7 mouse cellular contexts compared by ENCODE assay signal in the genomic region with DNA sequence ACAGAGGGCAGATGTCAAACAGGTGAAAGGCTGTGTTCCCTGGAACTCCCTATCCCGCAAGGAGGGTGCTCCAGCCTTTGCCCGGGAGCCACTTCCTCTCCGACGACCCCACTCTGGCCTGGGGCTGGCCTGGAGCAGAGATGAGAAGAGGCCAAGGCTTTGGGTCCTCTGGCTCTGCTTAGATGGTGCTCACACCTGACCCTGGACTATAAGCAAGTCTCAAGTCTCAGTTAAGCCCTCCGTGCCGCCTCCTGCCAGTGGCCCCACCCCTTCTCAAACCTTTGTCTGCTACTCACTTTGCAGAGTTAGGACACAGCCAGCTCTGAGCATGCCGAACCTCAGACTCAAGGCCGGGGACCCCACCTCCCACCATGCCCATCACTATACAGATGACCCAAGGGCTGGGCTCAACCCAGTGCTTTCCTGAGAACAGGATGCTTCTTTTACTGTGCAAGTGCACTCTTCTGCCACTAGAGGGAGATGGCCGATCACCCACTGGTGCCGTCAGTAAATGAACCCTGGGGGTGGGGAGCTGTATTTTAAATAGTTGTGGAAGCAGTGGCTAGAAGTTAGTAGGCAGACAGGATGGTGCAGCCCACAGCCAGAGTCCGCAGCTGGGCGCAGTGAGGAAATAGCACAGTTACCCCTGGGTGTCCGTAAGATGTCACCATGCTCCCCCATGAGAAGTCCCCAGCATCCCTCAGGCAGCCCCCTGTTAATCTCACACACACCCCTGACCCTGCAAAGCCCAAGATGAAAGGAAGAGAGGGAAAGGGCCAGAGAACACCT. TPM values are rescaled to one million over a fixed set of nuclear protein-coding genes. Genes with fewer than 3 reads are reported as not detected.
DNase-seq lines count a peak whose midpoint lies in the region; ATAC-seq and TF ChIP-seq lines count a peak whose summit lies in the region.

No protein-coding gene starts in this region.

- peak; percentile 72 for DNase-seq in adrenal gland, postnatal 14 days
- DNase-seq in kidney, postnatal 25 days, result peak; percentile 38 to 45
- DNase-seq in lung, adult 2 months, result peak; percentile 21

- H3K27me3 ChIP-seq in E14TG2a.4 (ENCODE audit: insufficient read depth, low read length), result peaks cover 11% of the 10 kb centered on the region
- H3K27me3 ChIP-seq in embryonic facial prominence, embryonic 12.5 days, result no peaks in the 10 kb centered on the region
- H3K27me3 ChIP-seq in heart, embryonic 15.5 days, result no peaks in the 10 kb centered on the region

- TF ChIP-seq CTCF in E14TG2a.4 (conservative IDR thresholded peaks at IDR 0.05; ENCODE audit: low read length), result peak; percentile 93
- peak; percentile 85 for TF ChIP-seq CTCF in lung, adult 2 months (IDR thresholded peaks at IDR 0.05; ENCODE audit: insufficient read depth, low read length)

- no peak overlapping the region for H3K4me3 ChIP-seq in E14TG2a.4 (replicated peaks; ENCODE audit: low read length)
- H3K4me3 ChIP-seq in embryonic facial prominence, embryonic 12.5 days, result no peak overlapping the region
- H3K4me3 ChIP-seq in heart, embryonic 15.5 days, result no peak overlapping the region
- no peak overlapping the region for H3K4me3 ChIP-seq in lung, adult 2 months (replicated peaks; ENCODE audit: extremely low read depth, low read depth, low read length)

- H3K4me2 ChIP-seq in embryonic facial prominence, embryonic 12.5 days (replicated peaks), result no peak overlapping the region
- H3K4me2 ChIP-seq in heart, embryonic 15.5 days, result no peak overlapping the region

- no peaks in the 10 kb centered on the region for H3K9me3 ChIP-seq in E14TG2a.4 (ENCODE audit: low read length)
- no peaks in the 10 kb centered on the region for H3K9me3 ChIP-seq in embryonic facial prominence, embryonic 12.5 days
- no peaks in the 10 kb centered on the region for H3K9me3 ChIP-seq in heart, embryonic 15.5 days (replicated peaks)

- peak; percentile 83 for ATAC-seq in embryonic facial prominence, embryonic 12.5 days (ENCODE audit: insufficient number of reproducible peaks, insufficient read depth, low FRiP score, low TSS enrichment)
- peak; percentile 60 for ATAC-seq in heart, embryonic 15.5 days (replicated peaks; ENCODE audit: insufficient number of reproducible peaks, insufficient read depth, low FRiP score, low read depth)
- ATAC-seq in neutrophil, adult 5-6 weeks (ENCODE audit: extremely low read depth, insufficient number of reproducible peaks, low FRiP score, poor library complexity, severe bottlenecking), result peak; percentile 67

- H3K36me3 ChIP-seq in E14TG2a.4 (ENCODE audit: insufficient read depth, low read length), result peaks cover 17% of the 10 kb centered on the region; the same call in 1 of the 2 replicates
- peaks cover 35% of the 10 kb centered on the region for H3K36me3 ChIP-seq in embryonic facial prominence, embryonic 12.5 days
- peaks cover 33% of the 10 kb centered on the region for H3K36me3 ChIP-seq in heart, embryonic 15.5 days

- no peak overlapping the region for H3K27ac ChIP-seq in embryonic facial prominence, embryonic 12.5 days
- H3K27ac ChIP-seq in heart, embryonic 15.5 days, result no peak overlapping the region

- WGBS in embryonic facial prominence, embryonic 12.5 days, result 49% methylated on average over 13 of the region's 13 CpGs
- WGBS in heart, embryonic 15.5 days, result 49% methylated on average over 13 of the region's 13 CpGs
- 47% methylated on average over 13 of the region's 13 CpGs for WGBS in lung, adult 2 months

- H3K4me1 ChIP-seq in E14TG2a.4 (replicated peaks; ENCODE audit: low read depth, low read length), result peaks cover 22% of the 10 kb centered on the region
- H3K4me1 ChIP-seq in embryonic facial prominence, embryonic 12.5 days, result peaks cover 6% of the 10 kb centered on the region; the same call in 1 of the 2 replicates
- peaks cover 3% of the 10 kb centered on the region for H3K4me1 ChIP-seq in heart, embryonic 15.5 days (replicated peaks)
- H3K4me1 ChIP-seq in lung, adult 2 months (ENCODE audit: control insufficient read depth, insufficient read depth, low read length), result no peaks in the 10 kb centered on the region

- TF ChIP-seq POLR2A in lung, adult 2 months (IDR thresholded peaks at IDR 0.05; ENCODE audit: borderline replicate concordance, extremely low read depth, low read depth, low read length), result no peak

- no peak overlapping the region for H3K9ac ChIP-seq in embryonic facial prominence, embryonic 12.5 days
- H3K9ac ChIP-seq in heart, embryonic 15.5 days, result no peak overlapping the region

RNA-seq across cellular contexts. Expression of a gene that starts 7.1 kb away (rescaled TPM):
- total RNA-seq in adrenal gland, postnatal 14 days (2021), result not detected in 2 replicates
- not detected in 2 replicates for polyA plus RNA-seq in embryonic facial prominence, embryonic 12.5 days (2016; fragmentation: Nextera tagmentation; extraction: Ambion mirVana)
- polyA plus RNA-seq in heart, embryonic 15.5 days (2015; fragmentation: Nextera tagmentation; extraction: Ambion mirVana), result not detected in 2 replicates
- not detected in 2 replicates for polyA plus RNA-seq in lung, adult 2 months (2012; rRNA removed)
- not detected in 2 replicates for total RNA-seq in neutrophil, adult 5-6 weeks (2017)

RNA-seq across cellular contexts. Expression of a gene that starts 13.1 kb away (rescaled TPM):
- total RNA-seq in adrenal gland, postnatal 14 days (2021), result 63.6 and 68.8 TPM in 2 replicates
- polyA plus RNA-seq in embryonic facial prominence, embryonic 12.5 days (2016; fragmentation: Nextera tagmentation; extraction: Ambion mirVana), result 130 and 142 TPM in 2 replicates
- 100 and 145 TPM in 2 replicates for polyA plus RNA-seq in heart, embryonic 15.5 days (2015; fragmentation: Nextera tagmentation; extraction: Ambion mirVana)
- 22.4 and 22.9 TPM in 2 replicates for polyA plus RNA-seq in lung, adult 2 months (2012; rRNA removed)
- 41.3 and 60.4 TPM in 2 replicates for total RNA-seq in neutrophil, adult 5-6 weeks (2017)

RNA-seq across cellular contexts. Expression of a gene that starts 22.0 kb away (rescaled TPM):
- not detected in 2 replicates for total RNA-seq in adrenal gland, postnatal 14 days (2021)
- polyA plus RNA-seq in embryonic facial prominence, embryonic 12.5 days (2016; fragmentation: Nextera tagmentation; extraction: Ambion mirVana), result 0.48 and 0.51 TPM in 2 replicates
- polyA plus RNA-seq in heart, embryonic 15.5 days (2015; fragmentation: Nextera tagmentation; extraction: Ambion mirVana), result 0.66 and 1.0 TPM in 2 replicates
- 12.5 and 17.5 TPM in 2 replicates for polyA plus RNA-seq in lung, adult 2 months (2012; rRNA removed)
- total RNA-seq in neutrophil, adult 5-6 weeks (2017), result not detected in 2 replicates

RNA-seq across cellular contexts. Expression of a gene that starts 45.1 kb away (rescaled TPM):
- not detected in 2 replicates for total RNA-seq in adrenal gland, postnatal 14 days (2021)
- polyA plus RNA-seq in embryonic facial prominence, embryonic 12.5 days (2016; fragmentation: Nextera tagmentation; extraction: Ambion mirVana), result 0.13 and 0.69 TPM in 2 replicates
- 120 and 162 TPM in 2 replicates for polyA plus RNA-seq in heart, embryonic 15.5 days (2015; fragmentation: Nextera tagmentation; extraction: Ambion mirVana)
- polyA plus RNA-seq in lung, adult 2 months (2012; rRNA removed), result not detected in 2 replicates
- total RNA-seq in neutrophil, adult 5-6 weeks (2017), result not detected in 2 replicates

Comparison
In these comparisons a context has a peak if more than half of its experiments do, and no peak if none do; other contexts are left out.
1. DNase-seq: peak in every context shown above with its lines; median percentile 72 in adrenal gland, postnatal 14 days; 42 in kidney, postnatal 25 days; 21 in lung, adult 2 months.